Mouse (Mus musculus) midbrain, embryonic 10.5 days (tissue): ENCODE data around the gene Slc16a2. TPM values are rescaled to one million over a fixed set of nuclear protein-coding genes. Genes with fewer than 3 reads are reported as not detected.

Experiments
- DNase-seq: peaks from one replicate; pipeline ENCODE4 v3.0.0-alpha.2; 2017; ENCODE audit warnings: low spot score
- H3K27ac ChIP-seq: fragments of 300-500 bp; sonication (generic); replicated peaks from 2 replicates; pipeline ENCODE4 v1.5.1; 2016; ENCODE audit warnings: mild to moderate bottlenecking
- H3K27me3 ChIP-seq: fragments of 300-500 bp; sonication (generic); 2 replicates; pipeline ENCODE4 v1.6.1; 2016; ENCODE audit warnings: low read depth, mild to moderate bottlenecking; ENCODE audit not compliant: poor library complexity, severe bottlenecking
- H3K36me3 ChIP-seq: fragments of 300-500 bp; sonication (generic); 2 replicates; pipeline ENCODE4 v1.6.1; 2016; ENCODE audit warnings: mild to moderate bottlenecking, moderate library complexity
- H3K4me1 ChIP-seq: fragments of 300-500 bp; sonication (generic); 2 replicates; pipeline ENCODE4 v1.6.1; 2016
- H3K4me3 ChIP-seq: fragments of 300-500 bp; sonication (generic); 2 replicates; pipeline ENCODE4 v1.5.1; 2016; ENCODE audit warnings: mild to moderate bottlenecking, moderate library complexity
- H3K9me3 ChIP-seq: fragments of 300-500 bp; sonication (generic); replicated peaks from 2 replicates; pipeline ENCODE4 v1.6.1; 2016; ENCODE audit warnings: mild to moderate bottlenecking
- WGBS: fragments of 180-500 bp; shearing (Covaris S2); methylation state at CpG from one replicate; pipeline ENCODE4 v1.1.7; 2016; 5-methylcytosine and 5-hydroxymethylcytosine counted together
- polyA plus RNA-seq: library from polyadenylated mRNA; unstranded; fragments of >200 nt; fragmentation: Nextera tagmentation; extraction: Ambion mirVana; gene quantifications from 2 replicates; pipeline ENCODE4 v1.2.1, GENCODE M21; 2016

Gene Slc16a2
- polyA plus RNA-seq, 1 experiment from 2014 or later = 9.6 TPM

- Histone ChIP-seq H3K4me3 (no peak overlapping the region), H3K9me3 (no peaks in the 10 kb centered on the region), H3K4me1 (no peaks in the 10 kb centered on the region), H3K27ac (no peak overlapping the region), H3K27me3 (peaks cover 100% of the 10 kb centered on the region), H3K36me3 (no peaks in the 10 kb centered on the region)
- WGBS = 88% methylated on average over 5 of the region's 5 CpGs
- no peak for DNase-seq
These were observed 26.3 kb downstream of the Slc16a2 start for GRCm38 (mm10) chrX:103795506-103795905.

- H3K4me1 ChIP-seq = no peaks in the 10 kb centered on the region
- WGBS = 76% methylated on average over 2 of the region's 2 CpGs
- peaks cover 100% of the 10 kb centered on the region for H3K27me3 ChIP-seq
- no peak for DNase-seq
- H3K4me3 ChIP-seq = no peak overlapping the region
- no peak overlapping the region for H3K27ac ChIP-seq
- H3K36me3 ChIP-seq = no peaks in the 10 kb centered on the region
- no peaks in the 10 kb centered on the region for H3K9me3 ChIP-seq
These were observed 30.5 kb downstream of the Slc16a2 start for GRCm38 (mm10) chrX:103791329-103791728.

GRCm38 (mm10) chrX:103785681-103786080 is 36.1 kb downstream of the Slc16a2 start:
- Histone ChIP-seq H3K9me3 (no peaks in the 10 kb centered on the region), H3K36me3 (no peaks in the 10 kb centered on the region), H3K4me3 (no peak overlapping the region), H3K27ac (no peak overlapping the region), H3K27me3 (peaks cover 100% of the 10 kb centered on the region), H3K4me1 (no peaks in the 10 kb centered on the region)
- 58% methylated on average over 2 of the region's 2 CpGs for WGBS
- DNase-seq = no peak

GRCm38 (mm10) chrX:103776412-103776811 is 45.4 kb downstream of the Slc16a2 start:
- H3K27ac ChIP-seq = no peak overlapping the region
- no peaks in the 10 kb centered on the region for H3K4me1 ChIP-seq
- no peaks in the 10 kb centered on the region for H3K36me3 ChIP-seq
- no peaks in the 10 kb centered on the region for H3K9me3 ChIP-seq
- DNase-seq = no peak
- no peak overlapping the region for H3K4me3 ChIP-seq
- H3K27me3 ChIP-seq = peaks cover 99% of the 10 kb centered on the region

GRCm38 (mm10) chrX:103746197-103746596 is 75.6 kb downstream of the Slc16a2 start:
- H3K4me1 ChIP-seq = peaks cover 22% of the 10 kb centered on the region
- WGBS = 100% methylated on average over 1 of the region's 1 CpGs

GRCm38 (mm10) chrX:103744171-103745039 is 77.4 kb downstream of the Slc16a2 start:
- H3K27ac ChIP-seq = peak overlapping the region; percentile 71
- WGBS = 41% methylated on average over 7 of the region's 7 CpGs
- DNase-seq = peak; percentile 77
- no peaks in the 10 kb centered on the region for H3K9me3 ChIP-seq
- H3K4me1 ChIP-seq = peaks cover 22% of the 10 kb centered on the region
- H3K36me3 ChIP-seq = no peaks in the 10 kb centered on the region
- peaks cover 94% of the 10 kb centered on the region for H3K27me3 ChIP-seq
- no peak overlapping the region for H3K4me3 ChIP-seq

More at GRCm38 (mm10) chrX:103746197-103746596, 75.6 kb downstream of the Slc16a2 start:
- H3K27ac ChIP-seq = no peak overlapping the region
- H3K4me3 ChIP-seq = no peak overlapping the region
- H3K9me3 ChIP-seq = no peaks in the 10 kb centered on the region
- no peak for DNase-seq
- peaks cover 89% of the 10 kb centered on the region for H3K27me3 ChIP-seq
- H3K36me3 ChIP-seq = no peaks in the 10 kb centered on the region

- H3K27ac ChIP-seq = no peak overlapping the region
These were observed 79.8 kb downstream of the Slc16a2 start for GRCm38 (mm10) chrX:103742057-103742315.

GRCm38 (mm10) chrX:103741215-103742056 is 80.3 kb downstream of the Slc16a2 start:
- DNase-seq = no peak
- Histone ChIP-seq H3K4me3 (no peak overlapping the region), H3K36me3 (no peaks in the 10 kb centered on the region), H3K27ac (no peak overlapping the region), H3K4me1 (peaks cover 22% of the 10 kb centered on the region), H3K9me3 (no peaks in the 10 kb centered on the region), H3K27me3 (peaks cover 94% of the 10 kb centered on the region)
- WGBS = 72% methylated on average over 6 of the region's 13 CpGs

More at GRCm38 (mm10) chrX:103742057-103742315, 79.8 kb downstream of the Slc16a2 start:
- H3K36me3 ChIP-seq = no peaks in the 10 kb centered on the region
- peaks cover 94% of the 10 kb centered on the region for H3K27me3 ChIP-seq
- WGBS = 75% methylated on average over 2 of the region's 2 CpGs
- H3K4me3 ChIP-seq = no peak overlapping the region
- peaks cover 22% of the 10 kb centered on the region for H3K4me1 ChIP-seq
- no peak for DNase-seq
- no peaks in the 10 kb centered on the region for H3K9me3 ChIP-seq

GRCm38 (mm10) chrX:103734041-103734625 is 87.7 kb downstream of the Slc16a2 start:
- no peak overlapping the region for H3K27ac ChIP-seq
- peaks cover 4% of the 10 kb centered on the region; the same call in 1 of the 2 replicates for H3K4me1 ChIP-seq
- H3K36me3 ChIP-seq = no peaks in the 10 kb centered on the region
- H3K4me3 ChIP-seq = no peak overlapping the region
- 83% methylated on average over 7 of the region's 7 CpGs for WGBS
- no peak for DNase-seq
- H3K9me3 ChIP-seq = no peaks in the 10 kb centered on the region
- peaks cover 99% of the 10 kb centered on the region for H3K27me3 ChIP-seq

- WGBS = 80% methylated on average over 4 of the region's 4 CpGs
- H3K27me3 ChIP-seq = peaks cover 99% of the 10 kb centered on the region
These were observed 88.7 kb downstream of the Slc16a2 start for GRCm38 (mm10) chrX:103733091-103733490.

GRCm38 (mm10) chrX:103732033-103732703 is 89.6 kb downstream of the Slc16a2 start:
- Histone ChIP-seq H3K27ac (no peak overlapping the region), H3K4me1 (peaks cover 4% of the 10 kb centered on the region; the same call in 1 of the 2 replicates), H3K9me3 (no peaks in the 10 kb centered on the region), H3K27me3 (peaks cover 96% of the 10 kb centered on the region), H3K36me3 (no peaks in the 10 kb centered on the region), H3K4me3 (no peak overlapping the region)
- WGBS = 74% methylated on average over 4 of the region's 4 CpGs
- DNase-seq = no peak

More at GRCm38 (mm10) chrX:103733091-103733490, 88.7 kb downstream of the Slc16a2 start:
- Histone ChIP-seq H3K4me3 (no peak overlapping the region), H3K27ac (no peak overlapping the region), H3K9me3 (no peaks in the 10 kb centered on the region), H3K36me3 (no peaks in the 10 kb centered on the region), H3K4me1 (peaks cover 4% of the 10 kb centered on the region; the same call in 1 of the 2 replicates)
- no peak for DNase-seq

GRCm38 (mm10) chrX:103722437-103722836 is 99.3 kb downstream of the Slc16a2 start:
- Histone ChIP-seq H3K36me3 (no peaks in the 10 kb centered on the region), H3K4me1 (peaks cover 7% of the 10 kb centered on the region), H3K4me3 (no peak overlapping the region), H3K27ac (no peak overlapping the region), H3K27me3 (peaks cover 100% of the 10 kb centered on the region), H3K9me3 (no peaks in the 10 kb centered on the region)
- 86% methylated on average over 2 of the region's 2 CpGs for WGBS
- no peak for DNase-seq
